Mouse (Mus musculus): ENCODE data around the gene Efna5. TPM values are rescaled to one million over a fixed set of nuclear protein-coding genes. Genes with fewer than 3 reads are reported as not detected.
A peak's percentile ranks its signal among the peaks of the same experiment; 100 is the strongest.

The Efna5 gene
- polyA plus RNA-seq, 1 experiment: 21.5 TPM

GRCm38 (mm10) chr17:62741702-62742101, 139.4 kb downstream of the Efna5 start:
- TF ChIP-seq POLR2A (IDR thresholded peaks at IDR 0.05; ENCODE audit: borderline replicate concordance, extremely low read depth, insufficient read depth, insufficient read length, poor library complexity, severe bottlenecking): no peak
- TF ChIP-seq CTCF (IDR thresholded peaks at IDR 0.05; ENCODE audit: borderline replicate concordance, extremely low read depth, insufficient read depth, insufficient read length): no peak
- DNase-seq (ENCODE audit: low read depth): no peak

GRCm38 (mm10) chr17:62741020-62741419, 140.1 kb downstream of the Efna5 start:
- no peak for DNase-seq (ENCODE audit: low read depth)
- TF ChIP-seq CTCF (IDR thresholded peaks at IDR 0.05; ENCODE audit: borderline replicate concordance, extremely low read depth, insufficient read depth, insufficient read length): no peak
- TF ChIP-seq POLR2A (IDR thresholded peaks at IDR 0.05; ENCODE audit: borderline replicate concordance, extremely low read depth, insufficient read depth, insufficient read length, poor library complexity, severe bottlenecking): no peak

- TF ChIP-seq CTCF (IDR thresholded peaks at IDR 0.05; ENCODE audit: borderline replicate concordance, extremely low read depth, insufficient read depth, insufficient read length) (no peak), POLR2A (IDR thresholded peaks at IDR 0.05; ENCODE audit: borderline replicate concordance, extremely low read depth, insufficient read depth, insufficient read length, poor library complexity, severe bottlenecking) (no peak)
- peak; percentile 82 for DNase-seq (ENCODE audit: low read depth)
Measured at GRCm38 (mm10) chr17:62739993-62740392, 141.1 kb downstream of the Efna5 start.

- no peak for TF ChIP-seq CTCF (IDR thresholded peaks at IDR 0.05; ENCODE audit: borderline replicate concordance, extremely low read depth, insufficient read depth, insufficient read length)
- TF ChIP-seq POLR2A (IDR thresholded peaks at IDR 0.05; ENCODE audit: borderline replicate concordance, extremely low read depth, insufficient read depth, insufficient read length, poor library complexity, severe bottlenecking): no peak
- DNase-seq (ENCODE audit: low read depth): no peak
Measured at GRCm38 (mm10) chr17:62737404-62737803, 143.7 kb downstream of the Efna5 start.

GRCm38 (mm10) chr17:62735943-62736342, 145.2 kb downstream of the Efna5 start:
- no peak for DNase-seq (ENCODE audit: low read depth)
- no peak for TF ChIP-seq CTCF (IDR thresholded peaks at IDR 0.05; ENCODE audit: borderline replicate concordance, extremely low read depth, insufficient read depth, insufficient read length)
- no peak for TF ChIP-seq POLR2A (IDR thresholded peaks at IDR 0.05; ENCODE audit: borderline replicate concordance, extremely low read depth, insufficient read depth, insufficient read length, poor library complexity, severe bottlenecking)

GRCm38 (mm10) chr17:62734901-62735300, 146.2 kb downstream of the Efna5 start:
- TF ChIP-seq CTCF (IDR thresholded peaks at IDR 0.05; ENCODE audit: borderline replicate concordance, extremely low read depth, insufficient read depth, insufficient read length) (no peak), POLR2A (IDR thresholded peaks at IDR 0.05; ENCODE audit: borderline replicate concordance, extremely low read depth, insufficient read depth, insufficient read length, poor library complexity, severe bottlenecking) (no peak)

GRCm38 (mm10) chr17:62734067-62734466, 147.1 kb downstream of the Efna5 start:
- DNase-seq (ENCODE audit: low read depth): peak; percentile 73
- no peak for TF ChIP-seq CTCF (IDR thresholded peaks at IDR 0.05; ENCODE audit: borderline replicate concordance, extremely low read depth, insufficient read depth, insufficient read length)
- TF ChIP-seq POLR2A (IDR thresholded peaks at IDR 0.05; ENCODE audit: borderline replicate concordance, extremely low read depth, insufficient read depth, insufficient read length, poor library complexity, severe bottlenecking): no peak

More at GRCm38 (mm10) chr17:62734901-62735300, 146.2 kb downstream of the Efna5 start:
- DNase-seq (ENCODE audit: low read depth): peak; percentile 66

- TF ChIP-seq CTCF (IDR thresholded peaks at IDR 0.05; ENCODE audit: borderline replicate concordance, extremely low read depth, insufficient read depth, insufficient read length) (no peak), POLR2A (IDR thresholded peaks at IDR 0.05; ENCODE audit: borderline replicate concordance, extremely low read depth, insufficient read depth, insufficient read length, poor library complexity, severe bottlenecking) (no peak)
- no peak for DNase-seq (ENCODE audit: low read depth)
Measured at GRCm38 (mm10) chr17:62729754-62730470, 151.2 kb downstream of the Efna5 start.

GRCm38 (mm10) chr17:62728142-62728917, 152.8 kb downstream of the Efna5 start:
- TF ChIP-seq CTCF (IDR thresholded peaks at IDR 0.05; ENCODE audit: borderline replicate concordance, extremely low read depth, insufficient read depth, insufficient read length) (no peak), POLR2A (IDR thresholded peaks at IDR 0.05; ENCODE audit: borderline replicate concordance, extremely low read depth, insufficient read depth, insufficient read length, poor library complexity, severe bottlenecking) (no peak)
- peak; percentile 60 for DNase-seq (ENCODE audit: low read depth)

GRCm38 (mm10) chr17:62726102-62726501, 155.0 kb downstream of the Efna5 start:
- no peak for DNase-seq (ENCODE audit: low read depth)
- no peak for TF ChIP-seq POLR2A (IDR thresholded peaks at IDR 0.05; ENCODE audit: borderline replicate concordance, extremely low read depth, insufficient read depth, insufficient read length, poor library complexity, severe bottlenecking)
- TF ChIP-seq CTCF (IDR thresholded peaks at IDR 0.05; ENCODE audit: borderline replicate concordance, extremely low read depth, insufficient read depth, insufficient read length): no peak

- no peak for DNase-seq (ENCODE audit: low read depth)
- TF ChIP-seq POLR2A (IDR thresholded peaks at IDR 0.05; ENCODE audit: borderline replicate concordance, extremely low read depth, insufficient read depth, insufficient read length, poor library complexity, severe bottlenecking) (no peak), CTCF (IDR thresholded peaks at IDR 0.05; ENCODE audit: borderline replicate concordance, extremely low read depth, insufficient read depth, insufficient read length) (no peak)
Measured at GRCm38 (mm10) chr17:62722962-62723361, 158.2 kb downstream of the Efna5 start.

Measured in brain, embryonic 14.5 days (tissue).